ENCODE assay signal across 13 mouse cellular contexts in the genomic region with DNA sequence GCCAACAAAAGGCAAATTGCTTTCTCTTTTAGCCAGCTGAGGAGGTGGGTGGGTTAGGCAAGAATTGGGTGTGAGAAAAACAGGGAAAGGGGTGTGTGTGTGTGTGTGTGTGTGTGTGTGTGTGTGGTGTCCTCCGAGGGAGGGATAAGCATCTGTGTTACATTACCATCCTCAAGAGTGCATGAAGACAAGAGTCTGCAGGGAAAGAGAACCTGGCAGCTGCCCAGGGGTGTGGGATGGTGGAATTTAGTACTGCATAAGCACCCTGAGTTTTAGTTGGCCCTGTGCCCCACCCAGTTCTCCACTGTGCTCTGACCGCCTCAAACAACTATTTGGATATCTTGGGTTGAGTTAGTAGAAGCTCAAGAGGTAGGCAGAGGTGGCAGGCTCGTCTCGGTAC. TPM values are rescaled to one million over a fixed set of nuclear protein-coding genes. Genes with fewer than 3 reads are reported as not detected.
DNase-seq lines count a peak whose midpoint lies in the region; ATAC-seq and TF ChIP-seq lines count a peak whose summit lies in the region.
"Had no signal": no experiment of that assay in that cellular context is flagged by ENCODE, and none has a peak within 500 bp of the region (broad histone marks: within the 10 kb centered on the region; RNA-seq: fewer than 3 reads in every experiment).

No protein-coding gene starts in this region.

- H3K9me3 ChIP-seq in embryonic facial prominence, embryonic 13.5 days = no peaks in the 10 kb centered on the region
- peaks cover 6% of the 10 kb centered on the region; the same call in 1 of the 2 replicates for H3K9me3 ChIP-seq in embryonic facial prominence, embryonic 10.5 days
- peaks cover 9% of the 10 kb centered on the region; the same call in 1 of the 2 replicates for H3K9me3 ChIP-seq in embryonic facial prominence, embryonic 14.5 days (ENCODE audit: control insufficient read depth, low read length)
- H3K9me3 ChIP-seq in hindbrain, postnatal 0 days (ENCODE audit: low read length) = no peaks in the 10 kb centered on the region

- peak; percentile 35; the same call in 1 of the 2 replicates for ATAC-seq in embryonic facial prominence, embryonic 13.5 days (ENCODE audit: insufficient number of reproducible peaks, insufficient read depth, low FRiP score, low TSS enrichment, low read depth)
- peak; percentile 27; the same call in 1 of the 2 replicates for ATAC-seq in embryonic facial prominence, embryonic 14.5 days (ENCODE audit: low read depth)
- no peak for ATAC-seq in hindbrain, postnatal 0 days
- ATAC-seq: forebrain, embryonic 15.5 days had no signal

- no peak for DNase-seq in embryonic facial prominence, embryonic 10.5 days (ENCODE audit: low spot score)
- DNase-seq in embryonic facial prominence, embryonic 14.5 days (ENCODE audit: low spot score) = peak; percentile 80
- DNase-seq in left cerebral cortex, adult 18-20 months (ENCODE audit: low spot score in 2 of 2) = peak; percentile 90 to 91
- no peak for DNase-seq in thymus, postnatal 25 days
- DNase-seq in hindbrain, postnatal 0 days (ENCODE audit: low spot score) = no peak
- DNase-seq in thymus, postnatal 0 days (ENCODE audit: low spot score) = no peak
- DNase-seq: B cell, adult 2 months had no signal

- no peaks in the 10 kb centered on the region for H3K79me2 ChIP-seq in myocyte (ENCODE audit: control insufficient read depth, insufficient read depth)

- 56% methylated on average over 4 of the region's 4 CpGs for WGBS in embryonic facial prominence, embryonic 13.5 days
- 86% methylated on average over 4 of the region's 4 CpGs for WGBS in embryonic facial prominence, embryonic 10.5 days
- WGBS in embryonic facial prominence, embryonic 14.5 days = 51% methylated on average over 4 of the region's 4 CpGs
- WGBS in hindbrain, postnatal 0 days = 86% methylated on average over 4 of the region's 4 CpGs

- no peak for TF ChIP-seq POLR2A in myocyte (IDR thresholded peaks at IDR 0.05; ENCODE audit: insufficient read length, low read depth)

- H3K4me2 ChIP-seq in embryonic facial prominence, embryonic 13.5 days = 0 out of 2 replicates have a peak overlapping the region, but pooled peaks have one; percentile 11
- H3K4me2 ChIP-seq in embryonic facial prominence, embryonic 14.5 days (ENCODE audit: low read depth, low read length) = no peak overlapping the region
- peak overlapping the region; percentile 57 for H3K4me2 ChIP-seq in myocyte (ENCODE audit: low read depth)
- no peak overlapping the region for H3K4me2 ChIP-seq in hindbrain, postnatal 0 days (ENCODE audit: low read depth, low read length)
- H3K4me2 ChIP-seq: forebrain, embryonic 15.5 days; hindbrain, embryonic 12.5 days; limb, embryonic 12.5 days; midbrain, embryonic 11.5 days had no signal

- H3K4me1 ChIP-seq in embryonic facial prominence, embryonic 13.5 days = peaks cover 21% of the 10 kb centered on the region
- peaks cover 18% of the 10 kb centered on the region for H3K4me1 ChIP-seq in embryonic facial prominence, embryonic 10.5 days
- peaks cover 2% of the 10 kb centered on the region; the same call in 1 of the 2 replicates for H3K4me1 ChIP-seq in embryonic facial prominence, embryonic 14.5 days (ENCODE audit: control insufficient read depth, insufficient read depth, low read length)
- H3K4me1 ChIP-seq in hindbrain, postnatal 0 days (ENCODE audit: insufficient read depth, low read length) = peaks cover 4% of the 10 kb centered on the region; the same call in 1 of the 2 replicates

- H3K9ac ChIP-seq in embryonic facial prominence, embryonic 13.5 days = no peak overlapping the region
- H3K9ac ChIP-seq in embryonic facial prominence, embryonic 14.5 days (ENCODE audit: low read depth, low read length) = no peak overlapping the region
- no peak overlapping the region for H3K9ac ChIP-seq in hindbrain, postnatal 0 days (replicated peaks; ENCODE audit: low read length)
- H3K9ac ChIP-seq: forebrain, embryonic 15.5 days; hindbrain, embryonic 12.5 days; limb, embryonic 12.5 days had no signal

- H3K36me3 ChIP-seq in embryonic facial prominence, embryonic 13.5 days = no peaks in the 10 kb centered on the region
- H3K36me3 ChIP-seq in embryonic facial prominence, embryonic 10.5 days (replicated peaks) = no peaks in the 10 kb centered on the region
- H3K36me3 ChIP-seq in embryonic facial prominence, embryonic 14.5 days (ENCODE audit: control insufficient read depth, insufficient read depth, low read length) = no peaks in the 10 kb centered on the region
- H3K36me3 ChIP-seq in myocyte (ENCODE audit: control insufficient read depth, insufficient read depth) = no peaks in the 10 kb centered on the region
- H3K36me3 ChIP-seq in hindbrain, postnatal 0 days (ENCODE audit: insufficient read depth, low read length) = no peaks in the 10 kb centered on the region
- H3K36me3 ChIP-seq: forebrain, embryonic 15.5 days; hindbrain, embryonic 12.5 days; limb, embryonic 12.5 days had no signal

- H3K4me3 ChIP-seq in embryonic facial prominence, embryonic 13.5 days = no peak overlapping the region
- H3K4me3 ChIP-seq in embryonic facial prominence, embryonic 10.5 days = no peak overlapping the region
- no peak overlapping the region for H3K4me3 ChIP-seq in embryonic facial prominence, embryonic 14.5 days (ENCODE audit: low read depth, low read length)
- H3K4me3 ChIP-seq in myocyte = no peak overlapping the region
- H3K4me3 ChIP-seq in hindbrain, postnatal 0 days (ENCODE audit: low read length) = no peak overlapping the region
- H3K4me3 ChIP-seq: forebrain, embryonic 15.5 days; hindbrain, embryonic 12.5 days; limb, embryonic 12.5 days had no signal

- no peak overlapping the region for H3ac ChIP-seq in myocyte (ENCODE audit: control insufficient read depth, insufficient read length)

- no peak for TF ChIP-seq CTCF in hindbrain, postnatal 0 days (IDR thresholded peaks at IDR 0.05; ENCODE audit: low read depth)

- H3K27ac ChIP-seq in embryonic facial prominence, embryonic 13.5 days = no peak overlapping the region
- H3K27ac ChIP-seq in embryonic facial prominence, embryonic 10.5 days (replicated peaks) = no peak overlapping the region
- H3K27ac ChIP-seq in embryonic facial prominence, embryonic 14.5 days (replicated peaks; ENCODE audit: low read depth, low read length) = no peak overlapping the region
- no peak overlapping the region for H3K27ac ChIP-seq in hindbrain, postnatal 0 days
- H3K27ac ChIP-seq: forebrain, embryonic 15.5 days; hindbrain, embryonic 12.5 days; limb, embryonic 12.5 days had no signal

- peaks cover 24% of the 10 kb centered on the region for H3K27me3 ChIP-seq in embryonic facial prominence, embryonic 13.5 days
- peaks cover 29% of the 10 kb centered on the region for H3K27me3 ChIP-seq in embryonic facial prominence, embryonic 10.5 days (replicated peaks; ENCODE audit: low read depth, poor library complexity, severe bottlenecking)
- no peaks in the 10 kb centered on the region for H3K27me3 ChIP-seq in embryonic facial prominence, embryonic 14.5 days (replicated peaks; ENCODE audit: control insufficient read depth, insufficient read depth, low read length)
- H3K27me3 ChIP-seq in myocyte (ENCODE audit: control insufficient read depth, insufficient read depth, insufficient read length) = no peaks in the 10 kb centered on the region
- no peaks in the 10 kb centered on the region for H3K27me3 ChIP-seq in hindbrain, postnatal 0 days (ENCODE audit: insufficient read depth, low read length)
- H3K27me3 ChIP-seq: forebrain, embryonic 15.5 days had no signal

TF ChIP-seq in myocyte, 11 proteins besides CTCF, POLR2A, EP300 and RAD21:
- TF ChIP-seq TCF3 (IDR thresholded peaks at IDR 0.05; ENCODE audit: insufficient read length, low read depth) (no peak), REST (IDR thresholded peaks at IDR 0.05; ENCODE audit: insufficient read depth, insufficient read length) (no peak), SRF (IDR thresholded peaks at IDR 0.05; ENCODE audit: control insufficient read depth, insufficient read length, low read depth) (no peak), USF1 (IDR thresholded peaks at IDR 0.05; ENCODE audit: low read depth) (no peak), POLR2AphosphoS2 (IDR thresholded peaks at IDR 0.05; ENCODE audit: insufficient read length, low read depth) (no peak), MAX (IDR thresholded peaks at IDR 0.05; ENCODE audit: low read depth) (no peak), MYOD1 (IDR thresholded peaks at IDR 0.05; ENCODE audit: control insufficient read depth in 1 of 3, insufficient read length in 2 of 3, low read depth in 2 of 3) (no peak), MYOG (IDR thresholded peaks at IDR 0.05; ENCODE audit: control insufficient read depth in 1 of 3, insufficient read depth in 1 of 3, insufficient read length in 2 of 3, low read depth in 2 of 3) (no peak), E2F4 (IDR thresholded peaks at IDR 0.05; ENCODE audit: insufficient read depth) (no peak), CEBPB (IDR thresholded peaks at IDR 0.05; ENCODE audit: insufficient read depth, poor library complexity, severe bottlenecking) (no peak), TCF12 (IDR thresholded peaks at IDR 0.05; ENCODE audit: insufficient read depth, poor library complexity, severe bottlenecking) (no peak)

RNA-seq across cellular contexts. Expression of gene Clip4, which starts 12.7 kb away (rescaled TPM):
- polyA plus RNA-seq in embryonic facial prominence, embryonic 13.5 days (2015; fragmentation: Nextera tagmentation; extraction: Ambion mirVana) = 6.4 and 9.9 TPM in 2 replicates
- 3.5 and 3.8 TPM in 2 replicates for polyA plus RNA-seq in embryonic facial prominence, embryonic 10.5 days (2016; fragmentation: Nextera tagmentation; extraction: Ambion mirVana)
- polyA plus RNA-seq in embryonic facial prominence, embryonic 14.5 days (2014; fragmentation: Nextera tagmentation; extraction: Ambion mirVana) = 13.0 and 15.3 TPM in 2 replicates
- total RNA-seq in left cerebral cortex, adult 18-20 months (2021) = 10 to 100 TPM; 72.8 to 82.4 TPM
- 4.2 TPM for polyA plus RNA-seq in myocyte (2012; fragmentation: generic; extraction: Trizol)
- total RNA-seq in hindbrain, postnatal 0 days (2014; rRNA removed) = 10.1 and 12.5 TPM in 2 replicates
- 15.8 and 18.9 TPM in 2 replicates for polyA plus RNA-seq in hindbrain, postnatal 0 days (2015; fragmentation: Nextera tagmentation; extraction: Ambion mirVana)
- polyA plus RNA-seq in thymus, postnatal 0 days (2015; fragmentation: Nextera tagmentation; extraction: Ambion mirVana) = 30.4 and 32.5 TPM in 2 replicates

RNA-seq across cellular contexts. Expression of gene Pcare, which starts 28.3 kb away (rescaled TPM):
- polyA plus RNA-seq in embryonic facial prominence, embryonic 13.5 days (2015; fragmentation: Nextera tagmentation; extraction: Ambion mirVana) = 0.06 TPM in 1 of 2 replicates, not detected in the other
- not detected in 2 replicates for polyA plus RNA-seq in embryonic facial prominence, embryonic 10.5 days (2016; fragmentation: Nextera tagmentation; extraction: Ambion mirVana)
- not detected in 2 replicates for polyA plus RNA-seq in embryonic facial prominence, embryonic 14.5 days (2014; fragmentation: Nextera tagmentation; extraction: Ambion mirVana)
- total RNA-seq in left cerebral cortex, adult 18-20 months (2021) = under 1 TPM; 0.44 to 0.45 TPM
- not detected for polyA plus RNA-seq in myocyte (2012; fragmentation: generic; extraction: Trizol)
- not detected in 2 replicates for total RNA-seq in hindbrain, postnatal 0 days (2014; rRNA removed)
- polyA plus RNA-seq in hindbrain, postnatal 0 days (2015; fragmentation: Nextera tagmentation; extraction: Ambion mirVana) = not detected in 2 replicates
- polyA plus RNA-seq in thymus, postnatal 0 days (2015; fragmentation: Nextera tagmentation; extraction: Ambion mirVana) = not detected in 2 replicates
- polyA plus RNA-seq: forebrain, embryonic 15.5 days; hindbrain, embryonic 12.5 days; limb, embryonic 12.5 days; midbrain, embryonic 11.5 days had no signal

Comparison
In these comparisons a context has a peak if more than half of its experiments do, and no peak if none do; other contexts are left out.
1. H3K4me2 ChIP-seq: peak in embryonic facial prominence, embryonic 13.5 days (single experiment) and myocyte (single experiment); none in embryonic facial prominence, embryonic 14.5 days (single experiment) and hindbrain, postnatal 0 days (single experiment).
2. DNase-seq: peak in embryonic facial prominence, embryonic 14.5 days (single experiment) and left cerebral cortex, adult 18-20 months (2 of 2); none in embryonic facial prominence, embryonic 10.5 days (single experiment), thymus, postnatal 25 days (single experiment), hindbrain, postnatal 0 days (single experiment) and thymus, postnatal 0 days (single experiment).